Mouse (Mus musculus) left cerebral cortex, postnatal 4 days (tissue): ENCODE results near the gene F2rl1. TPM values are rescaled to one million over a fixed set of nuclear protein-coding genes. Genes with fewer than 3 reads are reported as not detected.

Experiments
- DNase-seq: peaks from one replicate; pipeline ENCODE4 v3.0.0-alpha.2; 2022
- intact Hi-C: fragments of 180-260 bp; cut with DNase I; formaldehyde crosslinking; loops from one replicate; pipeline ENCODE4 v1.15.1; 2025
- total RNA-seq, 2 experiments: library from RNA; stranded (reverse); gene quantifications; 2 replicates each; pipeline ENCODE4 v1.2.3; 2021

Gene F2rl1
- total RNA-seq, 2 experiments from 2014 or later: 0.14 to 0.24 TPM

DNA sequence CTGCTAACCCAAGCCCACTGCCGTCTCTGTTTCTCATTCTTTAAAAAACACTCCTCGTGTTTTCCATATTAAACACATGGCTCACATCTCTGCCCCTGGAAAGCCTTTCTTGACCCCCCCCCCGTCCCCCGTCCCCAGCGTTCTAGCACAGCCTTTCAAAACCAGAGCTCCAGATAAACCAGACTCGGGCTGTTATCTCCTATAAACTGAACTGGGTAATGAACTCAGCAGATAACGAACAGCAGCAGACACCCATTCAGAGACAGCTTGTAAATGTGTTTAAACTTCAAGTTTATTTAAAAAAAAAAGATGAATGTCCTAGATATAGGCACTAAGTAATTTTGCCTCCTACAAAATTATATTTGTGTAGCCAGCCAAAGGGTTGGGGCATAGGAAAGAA, 49.9 kb downstream of the F2rl1 start:
- DNase-seq: no peak
- intact Hi-C loops: no loop called here

DNA sequence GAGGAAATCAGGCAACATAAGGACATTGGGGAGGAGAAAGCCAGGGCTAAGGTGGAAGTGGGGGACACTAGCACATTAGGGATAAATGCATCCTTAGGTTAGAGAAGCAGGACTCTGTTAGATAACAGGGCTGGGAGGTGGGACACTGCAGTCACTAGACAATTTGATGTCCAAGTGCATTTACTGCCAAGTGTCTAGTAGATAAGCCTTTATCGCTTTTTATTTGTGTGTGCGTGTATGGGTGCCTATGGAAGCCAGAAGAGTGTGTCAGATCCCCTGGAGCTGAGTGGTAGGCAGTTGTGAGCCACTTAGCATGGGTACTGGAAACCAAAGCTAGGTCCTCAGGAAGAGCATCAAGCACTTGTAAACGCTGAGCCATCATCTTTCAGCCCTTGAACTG, 50.7 kb downstream of the F2rl1 start:
- intact Hi-C loops: no loop called here
- no peak for DNase-seq

DNA sequence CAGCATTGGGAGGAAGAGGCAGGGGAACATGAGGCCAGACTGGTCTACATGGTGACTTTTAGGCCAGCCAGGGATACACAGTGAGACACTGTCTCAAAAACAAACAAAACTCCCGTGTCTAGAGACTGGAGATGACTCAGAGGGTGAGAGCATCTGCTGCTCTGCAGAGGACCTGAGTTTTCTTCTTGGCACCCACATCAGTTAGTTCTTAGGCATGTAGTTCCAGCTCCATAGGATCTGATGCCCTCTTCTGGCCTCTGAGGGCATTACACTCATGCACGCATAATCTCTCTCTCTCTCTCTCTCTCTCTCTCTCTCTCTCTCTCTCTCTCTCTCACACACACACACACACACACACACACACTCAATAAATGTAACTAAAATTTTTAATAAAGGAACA, 54.1 kb downstream of the F2rl1 start:
- intact Hi-C loops: no loop called here
- DNase-seq: peak; percentile 9

Other genes with a start within 250 kb of the F2rl1 start
- 10 to 100 TPM; 17.4 to 20.0 TPM for gene Zbed3, start 201.6 kb downstream of the F2rl1 start, total RNA-seq
- 10 to 100 TPM; 38.1 to 39.8 TPM for gene Aggf1, start 149.9 kb downstream of the F2rl1 start, total RNA-seq
- gene Crhbp, start 80.3 kb downstream of the F2rl1 start, total RNA-seq: 1 to 10 TPM; 5.7 to 6.5 TPM
- not detected for gene S100z, start 46.5 kb downstream of the F2rl1 start, total RNA-seq
- gene F2r, start 93.3 kb upstream of the F2rl1 start, total RNA-seq: 10 to 100 TPM; 21.2 to 22.8 TPM
- under 1 TPM; 0.54 to 0.72 TPM for gene F2rl2, start 171.6 kb upstream of the F2rl1 start, total RNA-seq